Mouse (Mus musculus) lung, postnatal 36 days (tissue): Measurements from ENCODE around the gene Kcnk1.

Experiments used
- DNase-seq: peaks from one replicate; pipeline ENCODE4 v3.0.0; 2022; ENCODE audit warnings: mixed read lengths

The Kcnk1 gene

GRCm38 (mm10) chr8:126062844-126063243 is 67.9 kb downstream of the Kcnk1 start:
- DNase-seq = no peak

- DNase-seq = peak; percentile 15
These were observed 69.0 kb downstream of the Kcnk1 start for GRCm38 (mm10) chr8:126063832-126064409.

- DNase-seq = no peak
These were observed 69.7 kb downstream of the Kcnk1 start for GRCm38 (mm10) chr8:126064587-126065145.

GRCm38 (mm10) chr8:126067306-126067705 is 72.3 kb downstream of the Kcnk1 start:
- DNase-seq = no peak

- DNase-seq = no peak
These were observed 73.2 kb downstream of the Kcnk1 start for GRCm38 (mm10) chr8:126068136-126068535.

GRCm38 (mm10) chr8:126072678-126073077 is 77.7 kb downstream of the Kcnk1 start:
- DNase-seq = no peak

- no peak for DNase-seq
These were observed 78.3 kb downstream of the Kcnk1 start for GRCm38 (mm10) chr8:126073141-126073740.

GRCm38 (mm10) chr8:126074111-126074510 is 79.1 kb downstream of the Kcnk1 start:
- no peak for DNase-seq

GRCm38 (mm10) chr8:126075400-126075799 is 80.4 kb downstream of the Kcnk1 start:
- DNase-seq = peak; percentile 81
